Mouse (Mus musculus) forelimb bud, embryonic 11.5 days (tissue): ENCODE measurements at regions not wholly inside any gene's neighbourhood (a gene's known extent, or its start where the extent isn't known, plus 50 kb on each side); places are given as distances from the start of the nearest gene placed in this dataset.
"Not testable (repeated sequence)": the region's sequence is repeated elsewhere in the genome, so short reads cannot be mapped to it uniquely, and the experiment has no call there.

Source experiments
- DNase-seq: peaks from one replicate; pipeline ENCODE4 v3.0.0-alpha.2; 2012; ENCODE audit warnings: low read depth, low spot score

- DNase-seq = no peak
Observed at GRCm38 (mm10) chr13:5920422-5920821, 59.1 kb downstream of the Klf6 start.

- no peak for DNase-seq
Observed at GRCm38 (mm10) chr13:5931433-5931832, 70.2 kb downstream of the Klf6 start.

- no peak for DNase-seq
Observed at GRCm38 (mm10) chr13:5937436-5937835, 76.2 kb downstream of the Klf6 start.

- no peak for DNase-seq
Observed at GRCm38 (mm10) chr13:5937970-5938369, 76.7 kb downstream of the Klf6 start.

GRCm38 (mm10) chr13:5939368-5939767 lies 78.1 kb downstream of the Klf6 start:
- no peak for DNase-seq

- DNase-seq = no peak
Observed at GRCm38 (mm10) chr13:5952863-5953262, 91.6 kb downstream of the Klf6 start.

GRCm38 (mm10) chr13:5955121-5955520 lies 93.8 kb downstream of the Klf6 start:
- not testable (repeated sequence) for DNase-seq

GRCm38 (mm10) chr13:5956145-5956544 lies 94.9 kb downstream of the Klf6 start:
- DNase-seq = no peak

GRCm38 (mm10) chr13:5962947-5963346 lies 101.7 kb downstream of the Klf6 start:
- DNase-seq = no peak

GRCm38 (mm10) chr13:5964626-5965025 lies 103.3 kb downstream of the Klf6 start:
- no peak for DNase-seq

GRCm38 (mm10) chr13:5978615-5979014 lies 117.3 kb downstream of the Klf6 start:
- no peak for DNase-seq

- no peak for DNase-seq
Observed at GRCm38 (mm10) chr13:5987491-5987890, 126.2 kb downstream of the Klf6 start.

- DNase-seq = no peak
Observed at GRCm38 (mm10) chr13:5988407-5988806, 127.1 kb downstream of the Klf6 start.

- DNase-seq = no peak
Observed at GRCm38 (mm10) chr13:6000559-6001217, 139.4 kb downstream of the Klf6 start.

GRCm38 (mm10) chr13:6001218-6001564 lies 139.9 kb downstream of the Klf6 start:
- no peak for DNase-seq

- DNase-seq = no peak
Observed at GRCm38 (mm10) chr13:6005901-6006300, 144.6 kb downstream of the Klf6 start.

- DNase-seq = no peak
Observed at GRCm38 (mm10) chr13:6009671-6010070, 148.4 kb downstream of the Klf6 start.

GRCm38 (mm10) chr13:6027207-6027606 lies 165.9 kb downstream of the Klf6 start:
- DNase-seq = no peak

GRCm38 (mm10) chr13:6028878-6029277 lies 167.6 kb downstream of the Klf6 start:
- no peak for DNase-seq

GRCm38 (mm10) chr13:6029461-6029860 lies 168.2 kb downstream of the Klf6 start:
- peak; percentile 65 for DNase-seq

GRCm38 (mm10) chr13:6030128-6030527 lies 168.8 kb downstream of the Klf6 start:
- DNase-seq = peak; percentile 68

GRCm38 (mm10) chr13:6040132-6040531 lies 178.8 kb downstream of the Klf6 start:
- DNase-seq = peak; percentile 10

GRCm38 (mm10) chr13:6040663-6041062 lies 179.4 kb downstream of the Klf6 start:
- no peak for DNase-seq

GRCm38 (mm10) chr13:6042495-6042894 lies 181.2 kb downstream of the Klf6 start:
- no peak for DNase-seq
